Mouse (Mus musculus) thymus, postnatal 36 days (tissue): ENCODE measurements around the gene Bbs9.

ENCODE experiments used
- DNase-seq, 2 experiments: peaks; one replicate each; pipeline ENCODE4 v3.0.0; 2022; ENCODE audit warnings: mixed read lengths in 2 of 2

Gene Bbs9

GRCm38 (mm10) chr9:22886351-22886750 is 410.8 kb downstream of the Bbs9 start:
- DNase-seq: no peak

GRCm38 (mm10) chr9:22905434-22905833 is 429.9 kb downstream of the Bbs9 start:
- DNase-seq: no peak

GRCm38 (mm10) chr9:22916808-22917207 is 441.3 kb downstream of the Bbs9 start:
- DNase-seq: no peak

GRCm38 (mm10) chr9:22935645-22936044 is 460.1 kb downstream of the Bbs9 start:
- no peak for DNase-seq
